Mouse (Mus musculus) T-helper 17 cell (primary cell): Measurements from ENCODE around the gene Mlst8.

Source experiments
- in situ Hi-C, 2 experiments: fragments of 300-600 bp; cut with MboI, MseI; formaldehyde crosslinking; loops; 1 replicate in 1 of 2; 2 replicates in 1 of 2; pipeline ENCODE4 v1.15.1; 2025; ENCODE audit warnings: high pct_unique_total_duplicates in 2 of 2

Mlst8 gene

DNA sequence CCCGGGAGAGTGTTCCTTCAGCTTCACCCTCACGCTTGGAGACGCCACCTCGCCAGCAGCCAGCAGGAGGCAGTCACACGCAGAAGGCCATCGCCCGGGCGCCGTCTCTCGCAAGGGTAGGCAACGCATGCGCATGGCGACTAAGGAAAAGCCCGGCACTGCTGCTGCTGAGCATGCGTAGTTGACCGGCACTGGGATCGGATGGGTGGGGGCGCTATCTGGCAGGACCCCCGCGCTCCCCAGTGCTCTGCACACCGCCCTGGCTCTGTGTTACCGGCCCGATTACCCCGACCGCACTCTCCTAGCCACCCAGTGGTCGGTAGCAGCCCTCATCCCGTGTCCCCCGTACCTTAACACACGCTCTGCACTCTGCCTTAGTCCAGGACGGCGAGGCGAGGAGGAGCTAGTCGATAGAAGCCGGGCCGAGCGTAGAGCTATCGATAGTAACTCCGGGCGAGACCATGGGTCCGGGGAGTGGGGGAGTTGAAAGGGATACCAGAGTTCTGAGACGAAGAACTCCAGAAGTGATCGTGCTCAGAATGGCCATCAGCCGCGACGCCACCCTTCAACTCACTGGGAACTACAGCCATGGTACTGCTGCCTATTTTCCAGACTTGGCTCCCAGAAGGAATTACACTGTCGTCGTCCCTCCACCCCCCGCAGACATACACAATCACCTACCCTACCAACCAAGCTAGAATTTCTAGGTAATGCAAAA lies at the start of gene Mlst8:
Gene Mlst8, minus strand, starts transcription at position 416 of the 718 bp plus-strand sequence.
- in situ Hi-C loops, result no loop called here

DNA sequence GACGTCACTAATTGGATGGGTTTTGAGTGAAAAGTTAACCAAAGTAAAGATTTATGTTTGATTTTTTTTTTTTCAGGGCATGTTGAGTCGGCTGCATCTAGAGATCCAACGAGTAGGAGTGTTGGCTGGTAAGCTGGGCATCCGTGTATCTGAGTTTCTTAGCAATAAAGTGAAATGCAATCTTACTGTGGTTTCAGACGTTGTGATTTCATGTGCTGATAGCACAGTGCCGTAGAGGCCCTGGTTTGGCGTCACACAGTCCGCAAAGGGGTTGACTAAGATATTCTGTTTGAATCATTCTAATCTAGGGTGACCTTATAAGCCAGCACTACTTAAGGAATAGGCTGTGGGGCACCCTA lies 49.7 kb upstream of the Mlst8 start:
- in situ Hi-C loops, result loop anchor here in 1 of 2 experiments (5.0 kb wide), 1 partner anchor 36 kb away; no protein-coding TSS in a partner anchor

DNA sequence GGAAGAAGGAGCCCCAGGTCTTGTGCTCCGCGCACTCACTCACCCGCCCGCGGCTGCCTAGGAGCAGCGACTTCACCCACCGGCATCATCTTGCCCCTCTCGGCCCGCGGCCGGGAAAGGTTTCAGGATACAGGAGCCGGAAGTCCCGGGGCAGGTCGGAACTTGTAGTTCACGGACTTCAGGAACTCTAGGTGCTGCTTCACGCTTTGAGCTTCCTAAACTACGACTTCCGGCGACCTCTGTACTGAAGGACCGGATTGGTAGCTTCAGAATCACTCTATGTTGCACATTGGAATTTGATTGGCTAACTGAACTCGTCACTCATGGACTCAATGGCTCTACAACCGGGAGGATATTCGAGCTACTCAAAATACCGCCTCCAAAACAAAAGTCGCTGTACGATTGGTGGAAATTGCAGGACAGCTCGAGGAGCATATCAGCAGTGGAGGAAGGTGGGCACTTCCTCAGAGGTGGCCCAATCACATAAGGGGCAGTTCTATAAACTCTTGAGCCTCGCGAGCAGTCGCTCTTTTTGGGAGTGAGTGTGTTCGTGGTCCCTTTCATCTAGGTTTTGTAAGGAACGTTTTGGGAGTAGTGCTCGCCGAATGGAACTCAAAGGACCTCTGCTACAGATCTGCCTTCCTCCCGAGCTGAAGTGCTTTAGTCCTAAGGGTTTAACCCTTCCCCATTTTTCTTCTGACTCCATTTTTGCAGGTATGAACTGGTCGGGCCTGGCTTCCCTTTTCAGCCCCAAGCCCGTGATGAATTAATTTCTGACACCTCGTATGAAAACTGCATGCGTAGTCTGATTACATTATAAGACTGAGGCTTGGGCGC lies 49.1 kb upstream of the Mlst8 start, which contains the start of gene Traf7:
Gene Traf7, minus strand, starts transcription at position 216 of the 837 bp plus-strand sequence.
- in situ Hi-C loops, result loop anchor here in 1 of 2 experiments (5.0 kb wide), 1 partner anchor 36 kb away; no protein-coding TSS in a partner anchor

DNA sequence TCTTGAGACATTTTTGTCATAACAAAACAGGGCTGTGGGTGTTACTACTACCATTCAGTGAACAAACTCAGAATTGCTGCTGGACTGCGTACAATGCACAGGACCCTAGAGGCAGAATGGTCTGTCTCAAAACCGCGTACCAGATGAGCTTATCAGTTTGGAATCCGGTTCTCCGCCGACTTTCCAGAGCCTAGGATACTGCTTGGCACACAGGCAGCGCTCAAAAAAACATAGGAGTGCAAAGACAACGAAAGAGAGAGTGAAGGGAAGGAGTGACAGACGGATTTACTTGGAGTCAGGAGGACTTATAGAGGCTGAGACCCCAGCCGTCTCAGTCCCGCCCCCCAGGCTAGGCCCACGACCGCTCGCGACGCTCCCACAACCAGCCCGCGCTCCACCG lies 48.4 kb upstream of the Mlst8 start:
- in situ Hi-C loops, result loop anchor here in 1 of 2 experiments (5.0 kb wide), 1 partner anchor 35 kb away; no protein-coding TSS in a partner anchor

DNA sequence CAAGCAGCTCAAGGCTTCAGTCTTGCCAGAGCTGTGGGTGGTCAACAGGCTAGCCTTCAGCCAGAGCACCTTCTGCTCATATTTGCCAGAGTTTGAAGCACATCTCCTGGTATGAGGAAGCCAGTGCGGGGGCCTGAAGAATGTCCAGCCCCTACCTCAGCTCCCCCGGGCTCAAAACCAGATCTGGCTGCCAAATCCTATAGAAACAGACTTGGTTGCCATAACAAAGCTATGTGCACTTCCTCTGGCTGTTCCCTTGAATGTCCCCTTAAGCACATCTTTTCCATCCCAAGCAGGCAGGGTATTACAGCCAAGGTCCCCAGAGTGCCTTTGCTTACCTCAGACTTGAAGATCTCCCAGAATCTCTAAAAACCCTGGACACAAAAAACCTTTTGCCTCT lies 45.9 kb upstream of the Mlst8 start:
- in situ Hi-C loops, result loop anchor here (5.0 kb wide), 2 partner anchors 32 to 42 kb away; no protein-coding TSS in a partner anchor

DNA sequence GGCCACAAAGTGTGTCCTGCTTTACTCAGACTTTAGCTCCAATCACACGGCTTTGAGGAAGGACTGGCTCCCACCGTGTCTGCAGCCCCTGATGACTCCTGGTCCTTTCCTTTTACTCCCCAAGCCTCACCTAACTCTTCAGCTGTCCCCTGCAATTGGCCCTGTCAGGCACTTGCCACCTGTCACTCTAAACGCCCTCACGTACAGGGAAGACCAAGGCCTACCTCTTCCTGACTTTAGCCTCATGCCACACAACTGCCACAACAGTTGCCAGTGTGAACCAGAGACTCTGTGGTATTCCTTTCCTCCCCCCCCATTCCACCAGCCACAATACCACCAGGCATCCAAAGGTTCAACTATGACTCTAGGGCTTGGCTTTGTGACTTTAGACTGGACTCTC lies 41.6 kb upstream of the Mlst8 start:
- in situ Hi-C loops, result loop anchor here in 1 of 2 experiments (5.0 kb wide), 1 partner anchor 38 kb away; no protein-coding TSS in a partner anchor

DNA sequence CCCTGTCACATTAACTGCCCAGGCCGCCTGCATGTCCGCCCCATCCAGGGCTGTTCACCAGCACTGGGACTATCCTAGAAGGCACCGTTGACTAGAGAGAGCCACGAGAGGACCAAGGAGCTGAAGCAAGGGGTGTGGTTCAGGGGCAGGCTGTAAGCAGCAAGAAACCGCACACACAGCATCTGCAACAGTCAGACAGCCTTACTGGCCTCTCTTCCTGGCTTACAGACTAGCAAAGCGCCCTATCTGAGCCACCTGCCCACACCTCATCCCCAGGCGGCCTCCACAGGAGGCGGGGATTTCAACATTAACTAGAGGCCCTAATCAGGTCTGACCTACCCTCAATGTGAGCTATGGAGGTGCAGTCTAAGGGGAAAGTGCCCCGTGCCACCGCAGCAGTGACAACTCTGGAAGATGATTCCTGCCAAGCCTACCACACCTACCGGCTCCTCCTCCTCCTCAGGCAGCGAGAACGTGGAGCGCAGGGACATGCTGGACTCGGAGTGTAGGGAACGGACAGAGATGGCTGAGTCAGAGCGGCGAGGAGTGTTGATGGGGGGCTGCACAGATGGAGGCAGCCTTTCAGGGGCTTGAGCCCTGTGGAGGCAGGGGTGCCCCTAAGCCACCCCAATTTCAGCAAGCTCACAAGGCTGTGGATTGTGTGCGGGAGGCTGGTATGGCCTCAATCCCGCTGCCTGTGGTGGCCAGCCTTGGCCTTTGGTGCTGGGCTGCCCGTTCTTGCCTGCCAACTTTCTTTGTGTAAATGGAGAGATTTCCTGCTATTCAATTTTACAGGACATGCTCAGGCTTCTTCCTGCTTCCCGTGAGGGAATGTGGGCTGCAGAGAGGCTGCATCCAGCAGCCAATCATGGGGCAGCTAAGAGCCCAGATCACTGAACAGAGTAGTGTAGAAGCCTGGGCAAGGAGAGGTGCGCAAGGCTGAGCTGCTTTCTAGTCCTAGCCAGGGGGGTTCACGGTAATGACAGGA lies 35.7 kb upstream of the Mlst8 start:
- in situ Hi-C loops, result no loop called here

DNA sequence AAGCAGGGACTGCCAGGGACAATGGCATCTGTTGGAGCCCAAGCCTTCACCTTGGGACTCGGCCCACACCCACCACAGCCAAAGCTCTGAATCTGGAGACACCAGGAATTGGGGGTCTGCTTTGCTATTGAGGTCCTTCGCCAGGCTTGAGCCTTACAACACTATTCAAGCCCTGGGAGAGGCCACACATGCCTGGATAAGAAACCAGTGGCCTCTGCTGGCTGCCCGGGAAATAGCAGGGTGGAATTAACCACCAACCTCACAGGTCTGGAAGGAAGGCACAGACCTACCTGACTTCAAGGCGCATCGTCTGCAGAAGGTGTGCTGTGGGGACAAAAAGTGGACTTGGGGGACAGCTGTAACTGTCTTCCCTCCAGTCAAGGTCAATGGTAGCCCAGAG lies 34.7 kb upstream of the Mlst8 start:
- in situ Hi-C loops, result no loop called here

DNA sequence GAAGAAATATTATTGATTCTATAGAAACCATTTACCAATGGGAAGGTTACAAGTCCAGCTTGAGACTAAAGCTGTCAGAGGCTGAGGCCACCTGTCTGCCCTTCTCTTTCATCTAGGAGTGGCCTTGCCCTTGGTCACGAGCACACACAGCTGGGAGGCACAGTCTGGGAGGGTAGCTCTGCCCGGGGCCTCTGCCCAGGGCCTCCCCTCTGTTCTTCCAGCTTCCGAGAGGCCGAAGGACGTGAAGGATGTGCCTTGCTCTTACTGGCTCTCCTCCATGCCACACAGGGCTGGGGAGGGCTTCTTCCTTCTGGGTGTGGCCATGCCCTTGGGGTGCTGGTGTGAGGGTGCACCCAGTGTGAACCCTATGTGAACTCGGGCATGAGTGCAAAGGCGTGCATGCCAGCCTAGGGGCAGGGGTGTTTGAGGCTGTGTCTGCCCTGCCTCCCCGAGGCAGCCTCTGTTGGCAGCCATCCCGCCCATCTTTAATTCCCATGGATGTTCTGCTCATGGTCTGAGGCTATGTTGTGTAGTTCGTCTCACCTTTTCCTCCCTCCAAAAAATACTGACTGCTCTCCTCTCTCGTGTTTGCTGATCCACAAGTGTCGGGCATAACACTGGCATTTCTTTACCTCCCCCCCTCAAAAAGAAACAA lies 29.1 kb upstream of the Mlst8 start:
- in situ Hi-C loops, result no loop called here

DNA sequence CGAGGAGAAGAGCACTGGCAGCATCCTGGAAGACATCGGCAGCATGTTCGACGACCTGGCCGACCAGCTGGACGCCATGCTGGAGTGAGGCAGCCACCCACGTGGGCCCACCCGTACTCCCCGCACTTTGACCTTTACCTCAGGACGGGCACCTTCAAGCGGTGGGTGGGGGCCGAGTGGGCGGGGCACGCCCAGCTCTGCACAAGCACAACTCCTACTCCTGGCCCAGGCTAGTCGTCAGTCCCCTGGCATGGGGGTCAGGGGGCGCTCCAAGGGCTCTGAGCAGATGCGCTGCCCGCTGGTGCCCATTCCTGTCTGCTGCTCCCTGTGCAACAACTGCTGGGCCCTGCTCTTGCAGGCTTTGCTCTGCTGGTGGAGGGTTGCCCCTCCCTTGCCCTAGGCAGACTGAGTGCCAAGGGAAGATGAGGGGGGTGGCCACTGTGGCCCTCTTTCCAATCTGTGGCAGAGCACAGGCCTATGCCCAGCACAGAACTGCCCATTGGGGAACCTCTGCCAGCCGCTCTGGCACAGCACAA lies 28.3 kb upstream of the Mlst8 start:
- in situ Hi-C loops, result no loop called here

DNA sequence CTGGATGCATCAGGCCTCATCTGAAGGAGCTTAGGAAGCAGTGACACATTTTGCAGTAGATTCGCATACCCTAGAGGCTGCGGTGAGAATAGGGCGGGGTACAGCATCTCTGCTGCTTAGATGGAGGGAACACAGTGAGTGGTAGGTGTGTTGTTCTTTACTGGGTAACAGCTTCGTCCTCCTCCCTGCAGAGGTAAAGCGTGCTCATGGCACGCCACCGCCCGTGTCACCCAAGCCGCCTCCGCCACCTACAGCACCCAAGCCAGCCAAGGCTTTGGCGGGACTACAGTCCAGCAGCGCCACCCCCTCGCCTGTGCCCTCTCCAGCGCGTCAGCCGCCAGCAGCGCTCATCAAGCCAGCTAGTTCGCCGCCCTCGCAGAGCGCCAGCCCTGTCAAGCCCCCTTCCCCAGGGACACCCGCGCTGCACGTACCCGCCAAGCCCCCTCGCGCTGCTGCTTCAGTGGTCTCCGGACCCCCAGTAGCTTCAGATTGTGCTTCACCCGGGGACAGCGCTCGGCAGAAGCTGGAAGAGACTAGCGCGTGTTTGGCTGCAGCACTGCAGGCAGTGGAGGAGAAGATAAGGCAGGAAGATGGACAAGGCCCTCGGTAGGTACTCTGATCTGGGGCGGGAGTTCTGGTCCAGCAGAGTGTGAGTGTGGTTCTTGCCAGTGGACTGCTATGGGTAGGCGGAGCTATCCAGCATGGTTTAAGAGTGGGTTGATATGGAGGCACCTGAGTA lies 27.6 kb upstream of the Mlst8 start:
- in situ Hi-C loops, result no loop called here

DNA sequence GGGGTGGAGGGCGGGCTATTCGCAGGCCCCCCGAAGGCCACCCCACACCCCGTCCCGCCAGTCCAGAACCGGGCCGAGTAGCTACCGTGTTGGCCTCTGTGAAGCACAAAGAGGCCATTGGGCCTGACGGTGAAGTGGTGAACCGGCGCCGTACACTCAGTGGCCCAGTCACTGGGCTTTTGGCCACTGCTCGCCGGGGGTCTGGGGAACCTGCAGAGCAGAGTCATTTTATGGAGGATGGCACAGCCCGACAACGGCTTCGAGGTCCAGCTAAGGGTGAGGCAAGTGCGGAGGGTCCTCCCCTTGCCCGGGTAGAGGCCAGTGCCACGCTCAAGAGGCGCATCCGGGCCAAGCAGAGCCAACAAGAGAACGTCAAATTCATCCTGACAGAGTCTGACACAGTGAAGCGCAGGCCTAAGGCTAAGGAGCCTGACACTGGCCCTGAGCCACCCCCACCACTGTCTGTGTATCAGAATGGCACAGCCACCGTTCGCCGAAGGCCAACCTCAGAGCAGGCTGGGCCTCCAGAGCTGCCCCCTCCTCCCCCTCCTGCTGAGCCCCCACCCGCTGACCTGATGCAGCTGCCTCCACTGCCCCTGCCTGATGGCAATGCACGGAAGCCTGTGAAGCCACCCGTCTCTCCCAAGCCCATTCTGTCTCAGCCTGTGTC lies 26.5 kb upstream of the Mlst8 start:
- in situ Hi-C loops, result no loop called here

DNA sequence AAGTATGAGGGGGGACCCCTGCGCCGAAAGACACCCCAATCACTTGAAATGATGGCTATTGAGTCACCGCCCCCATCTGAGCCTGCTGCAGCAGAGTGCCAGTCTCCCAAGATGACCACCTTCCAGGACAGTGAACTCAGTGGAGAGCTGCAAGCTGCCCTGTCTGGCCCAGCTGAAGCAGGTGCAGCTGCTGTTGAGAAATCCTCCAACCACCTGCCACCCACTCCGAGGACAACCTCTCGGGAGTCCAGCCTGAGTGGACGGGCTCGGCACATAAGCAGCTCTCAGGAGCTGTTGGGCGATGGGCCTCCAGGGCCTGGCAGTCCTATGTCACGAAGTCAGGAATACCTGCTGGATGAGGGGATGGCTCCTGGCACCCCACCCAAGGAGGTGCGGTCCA lies 25.2 kb upstream of the Mlst8 start:
- in situ Hi-C loops, result loop anchor here in 1 of 2 experiments (5.0 kb wide), 1 partner anchor 73 kb away; no protein-coding TSS in a partner anchor

DNA sequence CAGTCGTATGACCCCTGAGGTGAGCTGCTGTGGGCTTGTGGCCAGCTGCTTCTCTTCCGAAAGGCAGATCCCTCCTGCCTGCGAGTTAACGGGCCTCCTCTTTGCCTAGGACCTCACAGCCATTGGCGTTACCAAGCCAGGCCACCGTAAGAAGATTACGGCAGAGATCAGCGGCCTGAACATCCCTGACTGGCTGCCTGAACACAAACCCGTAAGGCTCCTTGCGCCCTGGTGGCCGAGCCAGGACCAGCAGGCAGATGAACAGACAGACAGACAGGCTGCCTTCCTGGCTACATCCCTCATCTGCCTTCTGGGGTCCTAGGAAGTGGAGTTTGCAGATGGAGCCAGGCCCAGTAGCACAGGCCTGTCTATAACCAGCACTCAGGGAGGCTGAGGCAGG lies 23.3 kb upstream of the Mlst8 start:
- in situ Hi-C loops, result loop anchor here in 1 of 2 experiments (5.0 kb wide), 1 partner anchor 75 kb away; no protein-coding TSS in a partner anchor

DNA sequence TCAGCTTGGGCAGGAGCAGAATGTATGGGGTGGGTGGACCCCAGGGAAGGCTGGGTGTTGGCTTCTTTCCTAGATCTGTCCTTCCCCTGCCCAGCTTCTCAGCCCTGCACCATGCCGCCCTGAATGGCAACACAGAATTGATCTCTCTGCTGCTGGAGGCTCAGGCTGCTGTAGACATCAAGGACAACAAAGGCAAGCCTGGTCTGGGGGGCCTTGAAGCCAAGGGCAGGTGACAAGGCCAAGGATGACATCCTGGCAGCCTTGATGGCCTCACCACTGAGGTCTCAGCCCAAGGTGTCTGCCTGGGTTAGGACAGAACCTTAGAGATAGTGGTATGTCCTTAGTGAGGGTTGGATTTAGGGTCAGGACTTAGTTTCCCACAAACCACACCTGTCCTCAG lies 17.1 kb upstream of the Mlst8 start:
- in situ Hi-C loops, result loop anchor here in 1 of 2 experiments (5.0 kb wide), 1 partner anchor 156 kb away; the partner anchor contains the start of gene Slc9a3r2

DNA sequence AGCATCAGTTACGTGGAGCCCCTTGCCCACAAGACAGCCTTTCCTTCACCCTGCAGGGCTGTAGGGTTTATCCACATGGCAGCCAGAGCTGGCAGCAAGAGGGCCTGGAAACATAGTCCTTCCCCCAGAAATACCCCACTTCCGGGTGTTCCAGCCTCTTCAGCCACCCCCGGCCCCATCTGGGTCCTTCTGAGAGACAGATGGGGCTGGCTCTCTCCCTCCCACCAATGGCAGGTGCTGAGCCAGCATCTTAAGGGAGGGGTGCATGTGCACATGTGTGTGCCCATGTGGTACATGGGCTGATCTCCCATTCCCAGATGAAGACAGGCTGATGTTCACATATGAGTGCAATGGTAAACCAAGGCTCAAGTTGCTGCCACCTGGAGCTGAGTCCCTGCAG lies 16.6 kb upstream of the Mlst8 start:
- in situ Hi-C loops, result loop anchor here in 1 of 2 experiments (5.0 kb wide), 1 partner anchor 157 kb away; the partner anchor contains the start of gene Slc9a3r2

DNA sequence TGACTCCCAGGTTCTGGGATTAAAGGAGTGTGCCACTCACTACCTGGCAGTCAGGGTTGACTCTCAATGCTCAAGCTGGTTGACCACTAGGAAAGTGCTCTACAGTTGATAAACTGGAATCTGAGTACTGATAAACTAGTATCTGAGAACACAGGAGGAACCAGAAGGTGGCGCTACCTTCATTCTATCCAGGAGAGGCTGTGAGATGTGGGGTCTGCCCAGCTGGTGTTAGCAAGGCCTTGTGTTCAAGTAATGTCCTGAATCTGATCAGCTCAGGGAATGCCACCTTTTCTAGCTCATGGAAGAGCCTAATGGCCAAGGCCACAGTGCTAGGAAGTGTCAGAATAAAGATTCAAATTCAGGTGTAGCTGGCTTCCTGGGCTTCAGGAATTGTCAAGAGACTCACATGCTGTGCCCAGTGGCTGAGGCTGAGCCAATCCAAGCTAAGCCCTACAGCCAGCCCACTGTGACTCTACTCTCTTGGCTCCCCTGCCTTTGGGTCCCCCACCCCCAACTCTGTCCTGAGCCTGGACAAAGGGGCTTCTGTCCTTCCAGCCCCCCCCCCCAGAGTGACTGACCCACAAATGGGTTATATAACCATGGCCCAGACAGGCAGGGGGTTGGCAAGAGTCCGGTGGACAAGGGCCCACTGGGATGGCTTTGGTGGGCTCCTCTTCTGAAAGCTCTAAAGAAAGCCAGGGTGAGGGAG lies 15.9 kb upstream of the Mlst8 start:
- in situ Hi-C loops, result loop anchor here in 1 of 2 experiments (5.0 kb wide), 2 partner anchors 33 to 158 kb away; partner anchors contain the start of genes Slc9a3r2 and Traf7

DNA sequence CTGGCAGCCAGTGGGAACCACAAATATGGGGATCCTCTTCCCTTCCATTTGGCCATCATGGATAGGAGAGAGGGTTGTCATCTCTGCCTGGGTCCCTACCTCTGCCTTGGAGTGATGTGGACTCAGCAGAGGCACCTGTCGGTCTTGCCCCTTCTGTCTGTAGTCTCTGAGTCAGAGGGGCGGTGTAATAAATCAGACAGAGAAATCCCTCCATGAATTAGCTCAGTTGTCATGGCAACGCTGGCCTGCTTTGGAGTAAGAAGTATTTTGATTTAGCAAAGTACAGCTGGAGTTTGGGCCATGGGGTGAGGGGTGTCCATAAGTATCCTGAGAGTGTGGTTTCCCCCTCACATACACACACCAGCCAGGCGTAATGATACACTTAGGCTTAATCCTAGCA lies 11.5 kb upstream of the Mlst8 start:
- in situ Hi-C loops, result loop anchor here in 1 of 2 experiments (5.0 kb wide), 1 partner anchor 37 kb away; the partner anchor contains the start of gene Traf7
